Mouse (Mus musculus) MEL-GATA-1-ER (cell line): Measurements from ENCODE around the gene Rps15.

Experiments
- DNase-seq: peaks from one replicate; pipeline ENCODE4 v3.0.0-alpha.2; 2012; ENCODE audit warnings: low read depth; ENCODE audit errors: extremely low read depth

Gene Rps15

DNA sequence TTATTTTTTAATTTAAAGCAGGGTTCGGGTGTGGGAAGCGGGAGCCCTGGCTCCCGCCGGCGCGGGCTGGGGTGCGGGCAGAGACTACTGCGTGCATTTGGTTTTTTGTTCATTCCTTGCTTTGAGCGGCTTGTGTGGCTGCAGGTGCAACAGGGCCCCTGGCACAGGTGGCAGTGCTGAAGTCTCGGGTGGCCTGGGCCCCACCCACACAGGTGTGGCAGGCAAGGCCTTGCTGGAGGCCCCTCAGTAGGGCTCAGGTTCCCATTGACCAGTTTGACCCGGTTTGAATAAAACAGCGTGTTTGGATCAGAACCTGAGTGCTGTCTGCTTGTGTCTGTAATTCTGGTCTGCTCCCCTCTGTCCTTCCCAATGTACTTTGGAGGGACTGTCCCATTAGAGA, 4.2 kb upstream of the Rps15 start:
- DNase-seq, result no peak

DNA sequence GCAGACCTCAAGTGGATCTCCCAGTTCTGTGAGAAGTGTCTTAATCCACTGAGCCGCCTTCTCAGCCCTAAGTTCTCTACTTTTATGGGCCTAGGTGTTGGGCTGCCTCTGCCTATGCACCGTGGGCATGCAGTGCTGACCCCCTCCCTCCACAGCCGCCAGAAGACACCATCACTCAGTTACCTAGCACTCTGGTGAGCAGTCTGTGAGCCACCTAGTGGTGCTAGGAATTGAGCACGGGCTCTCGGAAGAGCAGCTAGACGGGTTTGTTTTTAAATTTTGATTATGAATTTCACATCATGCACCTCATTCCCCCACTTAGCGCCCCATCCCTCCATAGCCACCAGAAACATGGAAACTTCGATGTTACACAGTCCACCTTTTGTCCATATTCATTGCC, 3.6 kb upstream of the Rps15 start:
- no peak for DNase-seq

DNA sequence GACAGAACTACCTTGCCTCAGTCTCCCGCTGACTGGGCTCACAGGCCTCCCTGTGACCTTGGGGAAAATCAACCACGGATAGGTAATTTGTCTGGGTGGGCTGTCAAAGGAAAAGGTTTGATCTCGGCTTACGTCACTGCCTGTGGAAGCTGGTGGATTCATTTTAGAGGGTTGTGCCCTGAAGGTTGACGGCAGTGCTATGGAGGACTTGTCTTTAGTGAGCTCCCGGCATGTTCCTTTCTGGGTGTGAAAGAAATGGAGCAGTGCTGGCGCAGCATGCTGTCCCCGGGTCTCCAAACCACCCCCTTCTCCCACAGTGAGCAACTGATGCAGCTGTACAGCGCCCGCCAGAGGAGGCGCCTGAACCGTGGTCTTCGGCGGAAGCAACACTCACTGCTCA, 1.1 kb downstream of the Rps15 start:
- no peak for DNase-seq

DNA sequence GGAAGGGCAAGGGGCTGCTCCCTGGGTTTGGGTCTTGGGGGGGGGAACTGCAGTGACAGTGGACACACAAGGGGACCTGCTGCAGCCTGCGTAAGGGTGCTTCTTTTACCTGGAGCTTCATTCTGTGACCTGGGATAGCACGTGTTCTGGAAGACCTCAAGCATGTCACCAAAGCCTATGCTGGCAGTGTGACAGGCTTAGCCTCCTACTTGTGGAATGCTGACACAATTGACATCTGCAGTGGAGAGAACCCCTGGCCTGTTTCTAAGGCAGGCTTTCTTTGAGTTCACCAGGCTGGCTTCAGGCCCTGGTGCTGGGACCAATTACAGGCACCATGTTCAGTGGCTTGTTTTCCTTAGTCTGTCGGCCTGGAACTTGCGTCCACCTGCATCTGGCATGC, 2.1 kb downstream of the Rps15 start:
- DNase-seq, result no peak

DNA sequence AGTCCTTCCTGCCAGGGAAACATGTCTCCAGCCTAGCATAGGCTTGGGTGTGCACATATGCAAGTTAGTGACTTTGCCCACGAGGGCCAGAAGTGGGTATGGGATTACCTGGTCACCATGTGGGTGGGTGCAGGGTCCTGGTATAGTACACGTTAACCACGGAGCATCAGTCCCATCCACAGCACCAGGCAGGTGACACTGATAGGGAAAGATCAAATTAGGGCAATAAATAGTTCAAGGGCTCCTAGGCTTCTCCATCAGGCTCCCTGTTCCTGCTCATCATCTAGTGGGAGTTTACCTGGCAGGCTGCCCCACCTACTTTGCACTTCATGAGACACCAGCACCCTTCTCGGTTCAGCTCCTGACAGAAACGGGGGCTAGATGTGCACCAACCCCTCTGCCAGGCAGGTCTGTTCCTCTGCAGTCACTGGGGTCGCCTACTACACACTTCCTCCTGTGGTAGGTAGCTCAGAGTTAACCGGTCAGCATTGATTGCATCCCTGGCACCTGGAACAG, 2.6 kb downstream of the Rps15 start:
- DNase-seq, result no peak

DNA sequence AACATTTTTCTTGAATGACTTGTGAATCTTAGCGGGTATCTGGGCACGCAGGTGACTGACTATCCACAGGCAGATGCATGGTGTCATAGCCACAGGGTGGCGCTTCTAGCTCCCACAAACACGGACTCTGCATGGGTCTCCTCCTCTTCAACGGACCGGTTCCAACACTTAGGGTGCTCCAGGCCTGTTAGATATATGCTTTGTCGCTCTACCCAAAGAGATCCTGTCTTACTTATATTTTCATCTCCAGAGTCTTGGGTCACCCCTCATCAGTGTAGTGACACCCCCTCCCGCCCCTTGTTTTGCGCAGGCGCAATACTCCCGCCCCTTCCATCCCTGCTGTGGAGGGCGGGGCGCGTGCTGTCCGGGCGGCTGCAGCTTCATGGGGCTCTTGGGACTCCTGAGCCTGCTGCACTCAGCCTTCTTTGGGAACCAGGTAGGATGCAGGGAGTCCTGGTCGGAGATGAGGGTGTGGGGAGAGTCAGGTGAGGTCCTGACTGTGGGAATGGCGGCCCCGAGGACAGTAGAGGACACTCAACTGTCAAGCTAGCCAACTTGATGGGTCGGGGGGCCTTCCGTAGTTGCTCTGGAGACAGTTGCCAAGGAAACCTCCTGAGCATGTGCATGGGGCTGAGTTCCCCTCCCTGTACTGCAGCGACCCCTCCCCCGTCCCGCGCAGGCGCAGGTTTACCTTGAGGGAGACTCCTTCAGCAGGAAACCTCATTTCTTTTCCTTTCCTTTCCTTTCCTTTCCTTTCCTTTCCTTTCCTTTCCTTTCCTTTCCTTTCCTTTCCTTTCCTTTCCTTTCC, 3.6 kb downstream of the Rps15 start, which contains the start of gene Apc2:
Gene Apc2 (plus strand): TSS at position 360 of the 808 bp plus-strand sequence.
- peak; percentile 63 for DNase-seq

DNA sequence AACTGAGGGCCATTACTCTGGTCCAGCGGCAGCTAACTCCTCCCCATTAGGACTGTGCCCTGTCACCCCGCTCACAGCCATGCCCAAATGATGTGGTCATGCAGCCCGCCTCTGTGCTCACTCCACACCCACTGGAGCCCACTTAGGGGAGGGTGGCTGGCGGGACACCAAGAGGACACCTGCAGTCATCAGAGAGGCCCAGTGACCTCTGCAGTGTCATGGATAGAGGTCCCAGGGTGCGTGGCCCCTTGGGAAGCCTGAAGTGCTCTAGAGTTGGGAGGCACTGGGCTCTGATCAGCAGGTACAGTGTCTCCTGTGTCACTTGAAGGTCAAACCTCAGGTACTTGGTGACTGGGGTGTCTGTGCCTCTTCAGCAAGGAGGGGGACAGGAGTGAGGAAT, 4.6 kb downstream of the Rps15 start:
- no peak for DNase-seq

DNA sequence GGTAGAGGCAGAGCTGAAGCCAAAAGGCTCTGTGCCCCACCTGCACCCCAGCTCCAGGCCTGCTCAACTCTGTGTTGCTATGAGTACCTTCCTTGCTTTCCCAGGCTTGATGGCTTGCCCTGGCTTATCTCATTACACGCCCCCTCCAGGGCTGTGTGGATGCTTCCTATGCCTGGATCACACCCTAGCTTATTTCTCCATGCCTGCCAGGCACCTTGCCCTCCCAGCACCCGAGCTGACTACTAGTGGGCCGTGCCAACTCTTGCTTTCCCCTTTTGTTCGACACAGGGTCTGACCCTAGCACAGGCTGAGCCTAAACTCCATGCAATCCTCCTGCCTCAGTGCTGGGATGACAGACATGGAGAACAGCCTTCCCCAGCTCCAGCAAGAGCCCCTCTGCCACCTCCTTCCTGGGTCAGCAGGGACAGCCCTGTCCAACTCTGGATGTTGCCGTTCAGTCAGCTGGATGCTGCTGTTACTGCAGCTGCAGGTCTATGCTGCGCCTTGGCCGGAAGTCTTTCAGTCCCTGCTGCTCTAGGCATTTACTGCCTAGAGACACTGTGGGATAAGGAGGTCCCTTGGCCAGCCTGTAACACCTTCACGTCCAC, 5.4 kb downstream of the Rps15 start:
- no peak for DNase-seq

DNA sequence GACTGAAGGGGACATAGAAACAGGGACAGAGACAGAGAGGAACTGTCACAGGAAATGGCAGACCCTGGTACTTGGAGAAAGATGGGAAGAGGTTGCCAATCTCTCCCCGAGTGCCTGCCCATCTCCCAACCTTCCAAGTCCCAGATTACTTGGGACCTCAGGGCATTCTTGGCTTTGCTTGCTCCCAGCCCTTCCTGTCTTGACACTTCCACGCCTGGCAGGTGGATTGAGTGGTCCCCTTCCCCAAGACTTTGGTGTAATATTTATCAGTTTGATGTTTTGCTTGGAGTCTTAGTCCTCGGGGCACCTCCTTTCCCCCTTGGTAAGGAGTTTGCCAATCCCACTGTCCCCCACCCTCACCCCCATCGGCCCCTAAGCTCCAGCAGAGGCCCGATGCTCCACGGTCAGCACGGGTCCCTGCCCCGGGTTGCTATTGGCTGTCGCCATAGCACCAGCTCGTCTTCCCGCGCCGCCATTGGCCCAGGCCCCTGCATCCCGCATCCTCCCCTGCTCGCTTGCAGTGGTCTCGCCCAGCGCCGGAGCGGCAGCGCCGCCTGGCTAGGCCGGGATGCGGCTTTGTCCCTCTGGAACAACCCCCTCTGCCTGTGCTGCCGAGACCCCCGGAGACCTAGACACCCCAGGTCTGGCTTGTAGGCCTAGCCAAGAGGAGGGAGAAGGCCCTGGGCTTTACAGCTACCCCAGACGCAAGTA, 6.5 kb downstream of the Rps15 start:
- no peak for DNase-seq

DNA sequence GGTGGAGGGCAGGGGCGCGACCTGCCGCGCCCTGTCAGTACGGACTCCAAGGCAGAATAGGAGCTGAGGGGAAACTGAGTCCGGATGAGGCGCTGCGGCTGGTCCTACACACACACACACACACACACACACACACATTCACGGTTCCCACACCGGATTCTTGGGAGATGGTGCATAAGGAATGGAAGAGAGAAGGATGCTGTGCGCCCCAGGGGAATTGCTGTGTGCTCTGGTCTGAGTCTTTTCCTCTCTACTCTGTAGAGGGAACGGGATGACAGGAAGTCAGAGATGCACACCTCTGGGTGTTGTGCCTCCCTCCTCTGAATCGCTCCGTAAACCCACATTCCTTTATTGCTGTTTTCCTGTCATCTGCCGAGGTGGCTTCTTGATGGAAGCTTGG, 7.0 kb downstream of the Rps15 start:
- DNase-seq, result no peak

DNA sequence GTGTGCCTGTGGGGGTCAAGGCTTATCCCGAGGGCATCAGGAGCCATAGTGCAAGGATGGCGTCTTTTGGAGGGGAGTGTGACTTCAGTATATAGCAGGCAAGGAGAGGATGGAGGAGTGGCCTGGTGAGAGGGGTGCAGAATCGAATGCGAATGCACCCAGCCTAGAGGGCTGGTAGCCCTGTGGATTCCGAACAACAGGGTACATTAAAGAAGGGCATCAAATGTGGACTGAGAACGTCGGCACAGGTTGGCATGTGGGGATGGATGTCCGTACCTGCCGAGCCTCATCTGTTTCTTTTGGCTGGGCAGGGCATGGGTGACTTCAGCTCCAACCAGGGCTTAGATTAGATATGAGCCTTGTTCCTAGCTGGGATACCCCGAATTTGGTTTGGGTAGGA, 7.6 kb downstream of the Rps15 start:
- no peak for DNase-seq

DNA sequence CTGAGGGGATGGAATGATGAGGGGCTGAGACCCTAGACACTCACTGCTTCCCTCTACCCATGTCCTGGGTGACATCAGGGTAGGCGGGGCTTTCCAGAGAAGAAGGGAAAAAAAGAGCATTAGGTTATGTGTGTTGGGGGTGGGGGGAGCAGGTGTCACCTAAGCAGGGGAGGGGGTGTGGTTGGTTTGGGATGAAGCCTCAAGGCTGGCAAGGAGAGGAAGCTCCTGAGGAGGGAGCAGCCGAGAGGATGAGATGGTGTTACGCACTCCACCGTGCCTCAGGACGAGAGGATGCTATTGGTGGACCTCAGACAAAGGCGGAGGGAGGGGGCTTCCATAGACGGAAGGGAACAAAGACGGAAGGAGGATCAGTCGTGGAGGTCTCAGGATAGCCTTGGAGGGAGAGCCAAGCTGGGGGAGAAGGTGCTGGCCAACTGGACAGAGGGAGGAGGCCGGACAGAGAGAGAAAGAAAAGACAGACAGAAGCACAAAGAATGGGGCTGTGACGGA, 8.5 kb downstream of the Rps15 start:
- DNase-seq, result no peak

DNA sequence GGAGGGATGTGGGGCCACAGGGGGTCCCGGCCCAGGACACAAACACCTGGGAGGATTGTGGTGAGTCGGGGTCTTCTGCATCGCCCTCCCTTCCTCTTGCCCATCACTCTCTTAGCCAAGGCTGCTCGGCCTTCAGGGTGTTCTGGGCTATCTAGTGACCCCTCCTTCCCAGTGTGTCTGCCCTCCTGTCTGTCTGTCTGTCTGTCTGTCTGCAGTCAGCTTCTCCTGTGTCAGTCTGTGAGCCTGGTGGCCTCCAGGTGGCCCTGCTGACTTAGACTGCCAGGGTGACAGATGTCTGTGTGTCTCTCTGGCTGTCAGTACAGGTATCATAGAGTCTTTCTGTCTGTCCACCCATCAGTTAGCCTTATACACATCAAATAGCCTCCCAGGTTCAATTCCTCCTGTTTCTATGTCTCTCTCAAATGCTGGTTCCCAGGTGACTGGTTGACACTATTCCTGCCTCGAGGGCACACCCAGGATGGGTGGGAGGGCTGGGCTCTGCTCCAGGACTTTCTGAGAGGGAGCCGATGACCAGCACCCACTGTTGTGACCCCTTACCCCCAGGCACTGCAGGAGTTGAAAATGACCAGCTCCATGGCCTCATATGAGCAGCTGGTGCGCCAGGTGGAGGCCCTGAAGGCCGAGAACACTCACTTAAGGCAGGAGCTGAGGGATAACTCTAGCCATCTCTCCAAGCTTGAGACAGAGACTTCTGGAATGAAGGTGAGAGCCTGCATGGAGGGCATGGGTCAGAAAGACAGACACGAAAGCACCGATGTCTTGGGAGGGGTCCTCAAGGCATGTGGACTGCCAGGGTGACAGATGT, 9.2 kb downstream of the Rps15 start:
- no peak for DNase-seq

DNA sequence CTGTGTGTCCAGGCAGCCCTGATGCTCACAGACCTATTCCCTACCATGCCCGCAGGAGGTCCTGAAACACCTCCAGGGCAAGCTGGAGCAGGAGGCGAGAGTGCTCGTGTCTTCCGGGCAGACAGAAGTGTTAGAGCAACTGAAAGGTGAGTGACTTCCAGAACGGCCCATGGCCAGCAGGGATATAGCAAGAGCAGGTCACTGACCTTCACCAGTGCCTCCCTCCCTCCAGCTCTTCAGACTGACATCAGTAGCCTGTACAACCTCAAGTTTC, 9.8 kb downstream of the Rps15 start:
- no peak for DNase-seq

DNA sequence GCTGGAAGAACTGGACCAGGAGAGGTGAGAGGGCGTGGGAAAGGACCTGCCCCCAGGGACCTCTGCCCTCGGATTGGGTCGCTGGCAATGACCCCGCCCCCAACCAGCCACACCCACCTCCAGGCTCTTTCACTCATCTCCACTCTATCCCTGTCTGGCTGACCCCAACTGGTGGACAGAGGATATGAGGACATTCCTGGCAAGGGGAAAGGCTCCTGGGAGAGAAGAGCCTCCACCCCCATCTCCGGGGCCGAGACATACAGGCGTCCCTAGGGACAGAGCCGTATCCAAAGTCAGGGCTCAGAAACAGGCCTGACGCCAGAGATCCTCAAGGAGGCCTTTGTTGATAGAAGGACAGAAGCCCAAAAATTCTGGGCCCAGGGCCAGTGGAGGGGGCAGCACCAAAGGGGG, 10.2 kb downstream of the Rps15 start:
- no peak for DNase-seq

DNA sequence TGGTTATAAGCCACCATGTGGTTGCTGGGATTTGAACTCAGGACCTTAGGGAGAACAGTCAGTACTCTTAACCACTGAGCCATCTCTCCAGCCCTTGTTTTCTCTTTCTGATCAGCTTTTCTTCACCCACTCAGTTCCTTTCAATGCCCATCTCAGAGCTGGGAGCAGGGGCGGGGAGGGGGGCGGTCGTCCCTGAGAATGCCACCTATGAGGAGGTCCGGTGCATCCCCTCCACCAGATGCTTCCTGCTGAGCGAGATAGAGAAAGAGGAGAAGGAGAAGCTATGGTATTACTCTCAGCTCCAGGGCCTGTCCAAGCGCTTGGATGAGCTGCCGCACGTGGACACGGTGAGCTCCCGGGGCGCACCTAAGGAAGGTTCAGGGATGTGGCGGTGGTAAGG, 12.2 kb downstream of the Rps15 start:
- peak; percentile 68 for DNase-seq

DNA sequence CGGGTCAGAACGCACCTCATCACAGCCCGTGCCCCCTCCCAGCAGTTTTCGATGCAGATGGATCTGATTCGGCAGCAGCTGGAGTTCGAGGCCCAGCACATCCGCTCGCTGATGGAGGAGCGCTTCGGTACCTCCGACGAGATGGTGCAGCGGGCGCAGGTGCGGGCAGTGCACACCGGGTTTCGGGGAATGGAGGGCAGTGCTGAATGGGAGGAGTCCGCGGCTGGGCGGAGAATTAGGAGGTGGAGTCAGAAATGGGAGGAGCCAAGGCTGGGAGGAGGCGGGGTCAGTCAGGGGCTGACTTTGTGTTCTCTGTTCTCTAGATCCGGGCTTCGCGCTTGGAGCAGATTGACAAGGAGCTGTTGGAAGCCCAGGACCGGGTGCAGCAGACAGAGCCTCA, 12.6 kb downstream of the Rps15 start:
- DNase-seq, result peak; percentile 63

DNA sequence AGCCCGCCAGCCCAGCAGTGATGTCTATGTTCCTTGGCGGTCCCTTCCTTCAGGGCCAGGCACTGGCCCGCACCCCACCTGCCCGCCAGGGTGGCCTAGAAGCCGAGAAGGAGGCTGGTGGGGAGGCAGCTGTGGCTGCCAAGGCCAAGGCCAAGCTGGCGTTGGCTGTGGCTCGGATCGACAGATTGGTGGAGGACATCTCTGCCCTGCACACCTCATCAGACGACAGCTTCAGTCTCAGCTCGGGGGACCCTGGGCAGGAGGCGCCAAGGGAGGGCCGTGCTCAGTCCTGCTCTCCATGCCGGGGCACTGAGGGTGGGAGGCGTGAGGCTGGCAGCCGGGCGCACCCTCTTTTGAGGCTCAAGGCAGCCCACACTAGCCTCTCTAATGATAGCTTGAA, 19.3 kb downstream of the Rps15 start:
- no peak for DNase-seq

DNA sequence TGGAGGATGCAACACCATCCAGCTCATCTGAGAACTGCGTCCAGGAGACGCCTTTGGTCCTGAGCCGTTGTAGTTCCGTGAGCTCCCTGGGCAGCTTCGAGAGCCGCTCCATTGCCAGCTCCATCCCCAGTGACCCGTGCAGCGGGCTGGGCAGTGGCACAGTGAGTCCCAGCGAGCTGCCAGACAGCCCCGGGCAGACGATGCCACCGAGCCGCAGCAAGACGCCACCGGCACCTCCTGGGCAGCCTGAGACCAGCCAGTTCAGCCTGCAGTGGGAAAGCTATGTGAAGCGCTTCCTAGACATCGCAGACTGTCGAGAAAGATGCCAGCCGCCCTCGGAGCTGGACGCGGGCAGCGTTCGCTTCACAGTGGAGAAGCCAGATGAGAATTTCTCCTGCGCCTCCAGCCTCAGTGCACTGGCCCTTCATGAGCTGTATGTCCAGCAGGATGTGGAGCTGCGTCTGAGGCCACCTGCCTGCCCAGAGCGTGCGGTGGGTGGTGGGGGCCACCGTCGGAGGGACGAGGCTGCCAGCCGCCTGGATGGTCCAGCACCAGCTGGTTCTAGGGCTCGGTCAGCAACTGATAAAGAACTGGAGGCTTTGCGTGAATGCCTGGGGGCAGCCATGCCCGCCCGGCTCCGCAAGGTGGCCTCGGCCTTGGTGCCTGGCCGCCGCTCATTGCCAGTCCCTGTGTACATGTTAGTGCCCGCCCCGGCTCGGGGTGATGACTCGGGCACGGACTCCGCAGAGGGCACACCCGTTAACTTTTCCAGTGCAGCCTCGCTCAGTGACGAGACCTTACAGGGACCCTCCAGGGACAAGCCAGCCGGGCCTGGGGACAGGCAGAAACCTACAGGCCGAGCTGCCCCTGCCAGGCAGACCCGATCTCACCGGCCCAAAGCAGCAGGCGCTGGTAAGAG, 20.6 kb downstream of the Rps15 start:
- DNase-seq, result no peak

DNA sequence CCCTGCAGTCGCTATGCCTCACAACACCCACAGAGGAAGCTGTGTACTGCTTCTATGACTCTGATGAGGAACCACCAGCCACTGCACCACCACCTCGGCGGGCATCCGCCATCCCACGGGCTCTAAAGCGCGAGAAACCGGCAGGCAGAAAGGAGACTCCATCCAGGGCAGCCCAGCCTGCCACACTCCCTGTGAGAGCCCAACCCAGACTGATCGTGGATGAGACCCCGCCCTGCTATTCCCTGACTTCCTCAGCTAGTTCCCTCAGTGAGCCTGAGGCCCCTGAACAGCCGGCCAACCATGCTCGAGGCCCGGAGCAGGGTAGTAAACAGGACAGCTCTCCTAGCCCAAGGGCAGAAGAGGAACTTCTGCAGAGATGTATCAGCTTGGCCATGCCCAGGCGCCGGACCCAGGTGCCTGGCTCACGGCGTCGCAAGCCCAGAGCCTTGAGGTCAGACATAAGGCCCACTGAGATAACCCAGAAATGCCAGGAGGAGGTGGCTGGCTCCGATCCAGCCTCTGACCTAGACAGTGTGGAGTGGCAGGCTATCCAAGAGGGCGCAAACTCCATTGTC, 21.5 kb downstream of the Rps15 start:
- no peak for DNase-seq
